Mouse (Mus musculus) right cerebral cortex, postnatal 4 days (tissue): Measurements from ENCODE around the gene Hspa1a.
"Not testable (repeated sequence)": the region's sequence is repeated elsewhere in the genome, so short reads cannot be mapped to it uniquely, and the experiment has no call there.

Experiments used
- DNase-seq: peaks from one replicate; pipeline ENCODE4 v3.0.0-alpha.2; 2022

The Hspa1a gene

DNA sequence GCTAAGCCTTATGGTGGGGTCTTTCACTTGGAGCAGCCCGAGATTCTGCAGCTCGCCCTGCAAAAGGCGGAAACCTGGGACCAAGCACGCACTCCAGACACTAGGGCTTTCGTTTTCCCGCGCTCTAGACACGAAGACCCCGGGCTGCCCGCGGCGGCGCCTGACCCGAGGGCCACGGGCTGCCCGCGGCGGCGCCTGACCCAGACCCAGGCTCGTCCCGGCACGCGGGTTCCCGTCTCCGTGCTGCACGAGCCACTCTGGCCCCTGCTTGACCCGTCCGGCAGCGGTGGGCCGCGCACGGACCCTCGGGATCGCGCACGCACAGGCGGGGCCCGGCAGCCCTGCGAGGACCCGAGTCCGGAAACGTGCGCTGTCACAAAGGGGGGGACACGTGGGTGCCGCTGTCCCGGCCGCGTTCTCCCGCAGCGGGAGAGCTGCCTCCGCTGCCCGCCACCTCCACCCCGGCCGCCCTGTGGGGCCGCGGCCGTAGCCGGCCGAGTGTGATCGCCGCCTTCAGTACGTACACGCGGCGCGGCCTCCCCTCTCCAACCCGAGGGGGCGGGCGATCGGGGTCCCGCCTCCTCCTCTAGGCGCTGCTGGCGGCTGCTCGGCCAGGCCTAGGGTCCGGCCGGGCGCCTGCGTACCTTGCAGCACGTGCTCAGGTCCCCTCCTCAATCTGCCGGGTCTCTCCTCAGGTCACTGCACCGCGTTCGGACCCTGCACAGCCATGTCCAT, 28.9 kb upstream of the Hspa1a start, which contains the start of gene Vars:
Gene Vars, plus strand, starts transcription at position 271 of the 735 bp plus-strand sequence.
- DNase-seq = peak; percentile 75

- DNase-seq = not testable (repeated sequence)
Observed at GRCm38 (mm10) chr17:34999871-35000716, 28.1 kb upstream of the Hspa1a start.

DNA sequence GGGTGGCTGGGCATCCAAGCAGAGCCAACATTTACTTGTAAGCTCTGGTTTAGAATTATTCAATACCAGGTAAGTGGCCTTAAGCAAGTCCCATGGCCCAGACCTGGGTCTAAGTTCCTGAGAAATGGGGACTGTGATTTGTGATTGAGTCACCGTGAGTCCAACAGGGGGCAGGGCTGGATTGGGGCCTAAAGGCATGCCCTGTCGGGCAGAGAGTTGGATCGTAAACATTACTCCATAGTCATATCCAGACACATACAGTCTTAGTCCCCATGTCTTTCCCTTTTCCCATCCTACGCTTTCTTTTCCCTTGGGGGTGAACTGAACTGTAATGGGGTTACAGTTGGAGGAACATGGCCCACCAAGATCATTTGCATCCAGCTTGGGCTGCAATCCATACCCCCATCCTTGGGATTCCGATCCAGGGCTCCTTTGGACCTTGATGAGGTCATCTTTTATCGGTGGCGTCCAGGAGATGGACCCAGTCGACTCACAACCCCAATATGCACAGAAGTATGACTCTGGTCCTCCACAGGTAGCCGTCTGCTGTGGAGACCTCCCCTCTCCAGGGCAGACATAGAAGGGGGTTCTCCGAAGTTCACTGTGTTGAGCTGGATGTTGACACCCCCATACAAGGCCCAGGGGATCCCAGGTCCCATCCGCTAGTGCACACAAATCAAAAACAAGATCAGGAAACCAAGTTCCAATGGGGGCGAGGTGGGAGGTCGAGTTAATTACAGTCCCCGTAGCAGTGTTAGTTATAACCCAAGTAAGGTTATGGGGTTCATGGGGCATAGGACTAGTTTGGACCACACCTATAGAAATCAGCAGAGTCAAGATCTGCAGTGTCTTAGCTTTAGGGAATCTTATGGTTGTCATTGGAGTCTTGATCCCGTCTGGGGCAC, 26.8 kb upstream of the Hspa1a start:
- no peak for DNase-seq

- DNase-seq = no peak
Observed at GRCm38 (mm10) chr17:34997142-34997483, 25.2 kb upstream of the Hspa1a start.

GRCm38 (mm10) chr17:34996411-34997141, 24.6 kb upstream of the Hspa1a start:
- no peak for DNase-seq

GRCm38 (mm10) chr17:34995927-34996326, 24.0 kb upstream of the Hspa1a start:
- not testable (repeated sequence) for DNase-seq

GRCm38 (mm10) chr17:34995192-34995591, 23.2 kb upstream of the Hspa1a start:
- not testable (repeated sequence) for DNase-seq

- DNase-seq = no peak
Observed at GRCm38 (mm10) chr17:34994751-34995150, 22.8 kb upstream of the Hspa1a start.

DNA sequence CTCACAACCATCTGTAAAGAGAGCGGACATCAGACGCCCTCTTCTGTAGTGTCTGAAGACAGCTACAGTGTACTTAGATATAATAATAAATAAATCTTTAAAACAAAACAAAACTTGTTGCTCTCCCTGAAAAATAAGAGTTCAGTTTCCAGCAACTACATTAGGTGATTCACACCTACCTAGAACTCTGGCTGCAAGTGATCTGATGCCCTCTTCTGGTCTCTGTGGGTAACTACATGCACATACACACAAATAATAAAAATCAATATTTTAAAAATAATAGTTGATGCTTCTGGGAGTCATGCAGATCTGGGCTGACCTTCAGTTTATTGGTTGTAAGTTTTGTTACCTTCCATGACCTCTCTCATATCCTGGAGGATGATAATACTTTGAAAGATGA, 12.3 kb upstream of the Hspa1a start:
- DNase-seq = no peak

- DNase-seq = no peak
Observed at GRCm38 (mm10) chr17:34982328-34982727, 10.4 kb upstream of the Hspa1a start.

DNA sequence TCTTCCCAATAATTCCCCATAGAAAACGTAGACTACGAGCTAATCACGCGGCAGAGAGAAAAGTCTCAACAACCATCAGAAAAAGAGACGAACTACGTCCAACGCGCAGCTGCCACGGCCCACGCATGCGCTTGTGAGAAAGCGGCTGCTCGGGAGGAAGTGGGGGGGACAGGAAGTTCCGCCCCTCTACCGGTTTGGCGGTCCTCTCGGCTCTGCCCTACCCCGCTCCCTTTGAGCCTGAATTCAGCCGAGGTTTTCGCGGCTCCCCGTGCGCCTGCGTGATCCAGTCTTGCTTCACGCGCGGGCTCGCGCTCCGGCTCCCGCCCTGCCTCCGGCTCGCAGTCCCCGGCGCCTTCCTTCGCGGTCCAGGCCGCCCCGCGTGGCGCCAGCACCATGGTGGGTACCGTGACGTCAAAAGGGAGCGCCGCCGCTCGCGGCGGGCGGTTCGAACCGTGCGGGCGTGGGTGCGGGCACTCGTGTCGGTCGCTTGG, 9.8 kb upstream of the Hspa1a start, which contains the start of gene Lsm2:
Gene Lsm2, plus strand, starts transcription at position 173 of the 491 bp plus-strand sequence.
- peak; percentile 83 for DNase-seq

DNA sequence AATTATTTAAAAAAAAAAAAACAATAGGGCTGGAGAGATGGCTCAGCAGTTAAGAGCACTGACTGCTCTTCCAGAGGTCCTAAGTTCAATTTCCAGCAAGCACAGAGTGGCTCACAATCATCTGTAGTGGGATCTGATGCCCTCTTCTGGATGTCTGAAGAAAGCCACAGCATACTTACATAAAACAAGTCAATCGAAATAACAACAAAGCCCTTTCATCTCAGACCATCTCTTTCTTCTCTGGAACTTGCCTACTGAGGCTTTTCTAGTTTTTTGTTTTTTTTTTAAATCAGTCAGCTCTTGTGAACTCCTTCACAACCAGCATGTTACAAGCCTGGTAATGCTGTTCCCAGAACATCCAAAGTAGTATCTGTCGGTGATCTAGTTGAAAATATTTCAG, 8.7 kb upstream of the Hspa1a start:
- DNase-seq = no peak

DNA sequence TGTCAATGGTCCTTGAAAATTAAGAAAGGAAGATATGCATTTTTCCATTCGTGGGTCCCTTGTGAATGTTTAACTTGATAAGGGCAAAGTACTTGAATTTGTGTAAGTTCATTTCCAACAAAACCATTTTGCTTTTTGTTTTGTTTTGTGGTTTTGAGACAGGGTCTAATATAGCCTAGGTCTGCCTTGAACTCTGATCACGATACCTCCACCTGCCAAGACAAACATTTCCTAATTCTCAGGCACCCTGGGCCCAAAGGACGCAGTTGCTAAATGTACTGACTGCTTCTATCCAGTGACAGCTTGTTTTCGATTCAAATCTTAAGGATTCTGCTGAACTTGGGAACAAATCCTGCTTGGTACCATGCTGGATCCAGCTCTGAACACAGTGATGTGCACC, 7.7 kb upstream of the Hspa1a start:
- no peak for DNase-seq

GRCm38 (mm10) chr17:34978239-34978638, 6.3 kb upstream of the Hspa1a start:
- no peak for DNase-seq

- no peak for DNase-seq
Observed at GRCm38 (mm10) chr17:34977000-34977399, 5.0 kb upstream of the Hspa1a start.

- no peak for DNase-seq
Observed at GRCm38 (mm10) chr17:34975581-34976492, 3.9 kb upstream of the Hspa1a start.

DNA sequence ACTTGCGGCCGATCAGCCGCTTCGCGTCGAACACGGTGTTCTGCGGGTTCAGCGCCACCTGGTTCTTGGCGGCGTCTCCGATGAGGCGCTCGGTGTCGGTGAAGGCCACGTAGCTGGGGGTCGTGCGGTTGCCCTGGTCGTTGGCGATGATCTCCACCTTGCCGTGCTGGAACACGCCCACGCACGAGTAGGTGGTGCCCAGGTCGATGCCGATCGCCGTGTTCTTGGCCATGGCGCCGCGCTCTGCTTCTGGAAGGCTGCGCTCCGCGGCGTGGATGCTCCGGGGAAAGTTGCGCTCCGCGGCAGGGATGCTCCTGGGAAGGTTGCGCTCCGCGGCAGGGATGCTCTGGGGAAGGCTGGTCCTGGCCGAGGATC, 275 bp downstream of the Hspa1a start:
- not testable (repeated sequence) for DNase-seq

- DNase-seq = not testable (repeated sequence)
Observed at GRCm38 (mm10) chr17:34970850-34971249, 1.1 kb downstream of the Hspa1a start.

DNA sequence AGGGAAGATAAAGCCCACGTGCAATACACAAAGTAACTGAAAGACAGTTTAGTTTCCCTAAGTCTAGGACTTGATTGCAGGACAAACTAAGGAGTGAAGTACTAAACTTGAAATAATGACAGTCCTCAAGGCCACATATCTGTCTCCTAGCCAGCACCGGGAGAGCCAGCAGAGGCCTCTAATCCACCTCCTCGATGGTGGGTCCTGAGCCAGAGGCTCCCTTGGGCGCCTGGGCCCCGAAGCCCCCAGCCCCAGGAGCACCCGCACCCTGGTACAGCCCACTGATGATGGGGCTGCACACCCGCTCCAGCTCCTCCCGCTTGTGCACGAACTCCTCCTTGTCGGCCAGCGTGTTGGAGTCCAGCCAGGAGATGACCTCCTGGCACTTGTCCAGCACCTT, 2.1 kb downstream of the Hspa1a start, which contains the start of gene Gm20481:
Gene Gm20481, plus strand, starts transcription at position 91 of the 400 bp plus-strand sequence.
- not testable (repeated sequence) for DNase-seq

- no peak for DNase-seq
Observed at GRCm38 (mm10) chr17:34965627-34966026, 6.3 kb downstream of the Hspa1a start.

- DNase-seq = no peak
Observed at GRCm38 (mm10) chr17:34964640-34965049, 7.3 kb downstream of the Hspa1a start.
